Mouse (Mus musculus): ENCODE results near the gene Rpl36-ps4. TPM values are rescaled to one million over a fixed set of nuclear protein-coding genes. Genes with fewer than 3 reads are reported as not detected.
A peak's percentile ranks its signal among the peaks of the same experiment; 100 is the strongest.

Rpl36-ps4 gene
- polyA plus RNA-seq, 1 experiment, result not detected

DNA sequence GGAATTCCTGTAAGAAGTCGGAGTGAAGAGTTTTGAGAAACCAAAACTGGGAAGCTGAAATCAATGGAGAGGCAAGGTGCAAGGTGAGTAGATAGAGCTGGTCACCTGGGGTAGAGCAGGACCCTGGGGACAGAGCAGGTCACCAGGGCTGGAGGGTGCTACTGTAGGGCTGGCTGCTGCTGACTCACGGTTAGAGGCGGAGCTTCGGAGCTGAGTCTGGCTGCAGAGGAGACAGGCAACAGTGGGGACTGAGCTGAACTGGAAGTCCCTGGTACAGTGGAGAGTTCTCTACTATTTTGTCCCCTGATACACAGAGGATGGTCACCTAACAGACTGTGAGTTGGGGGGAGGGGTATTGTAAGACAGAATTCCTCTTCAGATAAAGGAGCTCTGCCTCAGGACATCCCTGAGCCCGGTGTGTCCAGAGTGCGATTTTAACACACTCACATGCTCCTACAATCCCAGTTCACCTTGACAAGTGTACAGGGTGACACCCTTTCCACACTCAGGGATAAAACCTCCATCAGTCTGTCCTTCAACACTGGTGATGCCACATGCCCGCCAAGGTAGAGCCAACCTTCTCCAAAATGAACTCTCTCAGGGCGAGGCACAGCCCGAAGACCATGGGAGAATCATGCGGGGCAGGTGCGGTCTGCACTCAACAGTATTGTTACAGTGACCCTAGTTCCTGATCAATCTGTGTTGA, 44.3 kb upstream of the Rpl36-ps4 start:
- Histone ChIP-seq H3K27ac (ENCODE audit: control insufficient read depth, insufficient read depth, low read length) (no peak overlapping the region), H3K4me3 (ENCODE audit: control insufficient read depth, insufficient read depth, low read length) (no peak overlapping the region), H3K36me3 (ENCODE audit: control insufficient read depth, insufficient read depth, low read length) (no peaks in the 10 kb centered on the region), H3K27me3 (ENCODE audit: control insufficient read depth, insufficient read depth, low read length) (no peaks in the 10 kb centered on the region), H3K4me1 (replicated peaks; ENCODE audit: control insufficient read depth, insufficient read depth, low read length) (no peaks in the 10 kb centered on the region)
- no peak for DNase-seq
- WGBS, result 90% methylated on average over 11 of the region's 11 CpGs
- TF ChIP-seq CTCF (IDR thresholded peaks at IDR 0.05; ENCODE audit: borderline replicate concordance, control insufficient read depth, extremely low read depth, insufficient read depth, low read length, poor library complexity) (no peak), POLR2A (IDR thresholded peaks at IDR 0.05; ENCODE audit: control insufficient read depth, extremely low read depth, insufficient read depth, low read length, poor library complexity) (no peak)

DNA sequence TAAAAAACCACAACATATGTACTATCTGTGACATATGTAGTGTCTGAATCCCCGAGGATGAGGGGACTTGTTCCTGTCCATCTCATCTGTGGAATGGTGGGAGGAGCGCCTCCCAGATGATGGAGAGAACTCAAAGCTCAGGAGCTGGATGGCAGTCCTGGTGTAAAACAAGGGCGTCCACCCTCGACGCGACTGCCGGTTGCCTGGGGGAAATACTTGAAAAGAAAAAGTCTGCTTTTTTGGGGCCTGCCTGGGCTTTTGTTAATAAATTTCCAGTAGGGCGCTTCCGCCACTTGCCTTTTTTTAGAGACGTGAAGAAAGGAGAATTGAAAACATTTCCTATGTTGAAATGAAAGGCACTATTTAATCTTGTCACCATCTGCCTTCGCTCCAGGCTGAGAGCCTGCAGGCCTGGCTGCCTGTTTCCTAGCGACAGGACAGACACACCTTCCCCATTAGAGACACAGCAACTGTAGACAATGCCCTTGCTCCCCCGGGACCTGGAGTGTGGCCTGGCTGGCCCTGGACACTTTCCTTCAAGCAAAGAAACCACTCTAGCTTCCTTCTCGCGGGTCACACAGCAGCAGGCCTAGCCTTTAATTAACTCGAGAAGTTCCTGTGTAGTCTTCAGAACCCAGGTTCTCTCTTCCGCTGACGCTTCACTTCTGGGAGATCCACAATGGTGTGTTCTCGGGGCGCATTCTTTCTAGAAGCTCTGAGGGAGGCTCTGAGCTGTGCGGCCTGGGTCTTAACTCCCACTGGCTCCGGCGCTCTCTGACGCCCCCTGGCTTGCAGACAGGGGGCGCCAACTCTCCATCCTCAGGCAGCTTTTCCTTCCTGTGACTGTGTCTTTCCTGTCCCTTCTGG, 43.3 kb upstream of the Rpl36-ps4 start:
- no peaks in the 10 kb centered on the region for H3K36me3 ChIP-seq (ENCODE audit: control insufficient read depth, insufficient read depth, low read length)
- no peak overlapping the region for H3K4me3 ChIP-seq (ENCODE audit: control insufficient read depth, insufficient read depth, low read length)
- no peaks in the 10 kb centered on the region for H3K27me3 ChIP-seq (ENCODE audit: control insufficient read depth, insufficient read depth, low read length)
- no peaks in the 10 kb centered on the region for H3K4me1 ChIP-seq (replicated peaks; ENCODE audit: control insufficient read depth, insufficient read depth, low read length)
- peak; percentile 27 for DNase-seq
- TF ChIP-seq CTCF (IDR thresholded peaks at IDR 0.05; ENCODE audit: borderline replicate concordance, control insufficient read depth, extremely low read depth, insufficient read depth, low read length, poor library complexity), result peak; percentile 81
- TF ChIP-seq POLR2A (IDR thresholded peaks at IDR 0.05; ENCODE audit: control insufficient read depth, extremely low read depth, insufficient read depth, low read length, poor library complexity), result no peak
- WGBS, result 72% methylated on average over 25 of the region's 25 CpGs
- H3K27ac ChIP-seq (ENCODE audit: control insufficient read depth, insufficient read depth, low read length), result no peak overlapping the region

DNA sequence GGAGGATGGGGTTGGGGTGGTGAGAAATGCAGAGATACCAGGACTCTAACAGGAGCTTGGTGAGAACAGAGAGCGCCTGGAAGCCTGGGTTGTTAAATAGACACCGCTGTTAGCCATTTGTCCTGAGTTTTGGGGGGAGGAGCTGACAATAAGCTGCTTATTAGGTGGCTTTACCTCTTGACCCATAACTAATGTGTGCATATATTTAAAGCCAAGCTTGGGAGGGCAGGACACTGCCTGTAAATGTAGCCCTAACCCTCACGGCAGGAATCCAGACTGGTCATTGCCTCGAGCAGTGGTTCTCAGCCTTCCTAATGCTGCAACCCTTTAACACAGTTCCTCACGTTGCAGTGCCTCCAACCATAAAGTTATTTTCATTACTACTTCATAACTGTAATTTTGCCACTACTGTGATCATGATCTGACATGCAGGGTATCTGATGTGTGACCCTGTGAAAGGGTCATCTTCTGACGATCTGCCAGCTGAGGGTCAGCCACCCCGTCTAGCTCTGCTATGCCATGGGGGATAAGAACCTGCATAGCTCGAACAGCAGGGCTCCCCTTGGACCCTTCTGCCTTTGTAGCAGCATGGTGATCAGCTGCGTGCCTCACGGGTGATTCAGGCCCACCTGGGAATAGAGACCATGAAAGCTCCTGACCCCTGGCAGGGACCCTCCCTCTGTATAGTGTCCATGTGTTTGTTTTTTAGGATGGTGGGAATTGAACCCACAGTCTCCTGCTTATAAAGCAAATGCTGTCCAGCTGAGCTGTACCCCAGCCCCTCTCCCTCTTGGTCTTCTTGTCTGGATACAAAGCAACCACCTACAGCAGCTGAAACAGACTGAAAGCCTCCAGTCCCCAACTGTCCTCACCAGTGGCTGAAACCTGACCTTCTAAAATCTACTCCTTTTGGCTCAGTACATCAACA, 42.0 kb upstream of the Rpl36-ps4 start:
- WGBS, result 96% methylated on average over 10 of the region's 10 CpGs
- no peaks in the 10 kb centered on the region for H3K4me1 ChIP-seq (replicated peaks; ENCODE audit: control insufficient read depth, insufficient read depth, low read length)

DNA sequence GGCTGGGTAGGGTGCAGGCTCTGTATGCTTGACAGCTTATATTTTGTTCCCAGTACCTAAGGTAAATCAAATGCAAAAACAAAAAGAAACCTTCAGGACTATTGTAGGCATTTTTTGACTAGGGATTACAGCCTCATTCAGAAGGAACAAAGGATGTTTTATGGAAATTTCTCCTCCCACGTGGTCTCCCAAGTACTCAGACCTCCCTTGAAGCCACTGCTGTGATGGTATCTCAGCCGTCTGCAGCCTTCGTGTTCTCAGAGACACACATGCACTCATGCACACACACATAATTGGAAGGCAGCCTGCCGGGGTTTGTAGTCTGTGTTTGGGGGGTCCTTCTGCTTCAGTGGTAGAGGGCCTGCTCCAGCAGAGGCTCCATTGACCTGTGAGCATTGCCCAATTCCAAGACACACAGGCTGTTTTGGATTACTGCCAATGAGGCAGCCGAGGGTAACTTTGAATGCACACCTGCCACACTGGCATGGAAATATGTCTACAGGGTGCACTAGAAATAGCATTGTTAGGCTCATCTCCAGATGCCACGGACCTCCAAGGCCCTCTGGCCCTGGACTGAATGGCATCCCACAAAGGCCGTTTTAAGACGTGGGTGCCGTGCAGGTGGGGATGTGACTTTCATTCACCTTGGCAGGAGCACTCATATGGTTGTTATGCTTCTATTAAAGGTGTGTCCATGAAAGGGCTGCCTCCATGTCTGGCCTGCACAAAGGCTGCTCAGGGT, 41.1 kb upstream of the Rpl36-ps4 start:
- no peak for TF ChIP-seq POLR2A (IDR thresholded peaks at IDR 0.05; ENCODE audit: control insufficient read depth, extremely low read depth, insufficient read depth, low read length, poor library complexity)
- no peak for TF ChIP-seq CTCF (IDR thresholded peaks at IDR 0.05; ENCODE audit: borderline replicate concordance, control insufficient read depth, extremely low read depth, insufficient read depth, low read length, poor library complexity)
- no peak for DNase-seq
- 83% methylated on average over 9 of the region's 9 CpGs for WGBS
- no peaks in the 10 kb centered on the region for H3K36me3 ChIP-seq (ENCODE audit: control insufficient read depth, insufficient read depth, low read length)
- H3K27ac ChIP-seq (ENCODE audit: control insufficient read depth, insufficient read depth, low read length), result no peak overlapping the region
- no peaks in the 10 kb centered on the region for H3K27me3 ChIP-seq (ENCODE audit: control insufficient read depth, insufficient read depth, low read length)
- no peaks in the 10 kb centered on the region for H3K4me1 ChIP-seq (replicated peaks; ENCODE audit: control insufficient read depth, insufficient read depth, low read length)
- no peak overlapping the region for H3K4me3 ChIP-seq (ENCODE audit: control insufficient read depth, insufficient read depth, low read length)

More for the DNA sequence above, 42.0 kb upstream of the Rpl36-ps4 start:
- no peak overlapping the region for H3K4me3 ChIP-seq (ENCODE audit: control insufficient read depth, insufficient read depth, low read length)
- no peaks in the 10 kb centered on the region for H3K27me3 ChIP-seq (ENCODE audit: control insufficient read depth, insufficient read depth, low read length)
- TF ChIP-seq CTCF (IDR thresholded peaks at IDR 0.05; ENCODE audit: borderline replicate concordance, control insufficient read depth, extremely low read depth, insufficient read depth, low read length, poor library complexity) (no peak), POLR2A (IDR thresholded peaks at IDR 0.05; ENCODE audit: control insufficient read depth, extremely low read depth, insufficient read depth, low read length, poor library complexity) (no peak)
- DNase-seq, result no peak
- H3K27ac ChIP-seq (ENCODE audit: control insufficient read depth, insufficient read depth, low read length), result no peak overlapping the region
- no peaks in the 10 kb centered on the region for H3K36me3 ChIP-seq (ENCODE audit: control insufficient read depth, insufficient read depth, low read length)

DNA sequence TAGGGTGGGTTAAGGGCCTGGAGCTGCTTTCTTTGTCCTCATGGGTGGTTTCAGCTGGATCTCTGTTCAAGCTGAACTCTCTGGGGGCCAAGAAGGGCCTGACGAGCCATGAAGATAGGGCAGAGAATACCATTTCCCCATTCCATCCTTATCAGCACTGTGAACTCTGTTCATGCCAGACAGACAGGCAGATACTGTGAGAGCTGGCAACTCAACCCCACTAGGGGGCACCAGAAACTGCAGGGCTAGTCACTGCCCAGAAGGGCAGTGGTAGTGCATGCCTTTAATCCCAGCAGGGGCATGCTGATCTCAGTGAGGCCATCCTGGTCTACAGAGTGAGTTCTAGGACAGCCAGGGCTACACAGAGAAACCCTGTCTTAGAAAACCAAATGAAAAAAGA, 38.2 kb upstream of the Rpl36-ps4 start:
- H3K36me3 ChIP-seq (ENCODE audit: control insufficient read depth, insufficient read depth, low read length), result no peaks in the 10 kb centered on the region
- WGBS, result 25% methylated on average over 1 of the region's 1 CpGs
- no peak overlapping the region for H3K4me3 ChIP-seq (ENCODE audit: control insufficient read depth, insufficient read depth, low read length)
- no peaks in the 10 kb centered on the region for H3K27me3 ChIP-seq (ENCODE audit: control insufficient read depth, insufficient read depth, low read length)
- H3K27ac ChIP-seq (ENCODE audit: control insufficient read depth, insufficient read depth, low read length), result no peak overlapping the region
- peak; percentile 54 for DNase-seq
- H3K4me1 ChIP-seq (replicated peaks; ENCODE audit: control insufficient read depth, insufficient read depth, low read length), result no peaks in the 10 kb centered on the region
- TF ChIP-seq POLR2A (IDR thresholded peaks at IDR 0.05; ENCODE audit: control insufficient read depth, extremely low read depth, insufficient read depth, low read length, poor library complexity) (no peak), CTCF (IDR thresholded peaks at IDR 0.05; ENCODE audit: borderline replicate concordance, control insufficient read depth, extremely low read depth, insufficient read depth, low read length, poor library complexity) (peak; percentile 52; the same call in 1 of the 2 replicates)
